Mouse (Mus musculus): ENCODE measurements around the gene Psenen. TPM values are rescaled to one million over a fixed set of nuclear protein-coding genes. Genes with fewer than 3 reads are reported as not detected.

The Psenen gene
- polyA plus RNA-seq, 1 experiment from 2014 or later = 119 TPM

- no peak for ATAC-seq (replicated peaks; ENCODE audit: low FRiP score, low TSS enrichment, low read depth)
- no peaks in the 10 kb centered on the region for H3K9me3 ChIP-seq (ENCODE audit: control insufficient read depth, low read length)
- no peak overlapping the region for H3K4me2 ChIP-seq (ENCODE audit: low read length)
- WGBS = 69% methylated on average over 4 of the region's 4 CpGs
- peaks cover 14% of the 10 kb centered on the region for H3K4me1 ChIP-seq (replicated peaks; ENCODE audit: control insufficient read depth, insufficient read depth, low read length)
- H3K27ac ChIP-seq (ENCODE audit: low read depth) = no peak overlapping the region
- no peak overlapping the region for H3K4me3 ChIP-seq (ENCODE audit: low read depth, low read length)
- H3K36me3 ChIP-seq (ENCODE audit: control insufficient read depth, insufficient read depth, low read length) = peaks cover 2% of the 10 kb centered on the region
- no peaks in the 10 kb centered on the region for H3K27me3 ChIP-seq (replicated peaks; ENCODE audit: control insufficient read depth, insufficient read depth, low read length)
- no peak for DNase-seq (ENCODE audit: low spot score)
- no peak overlapping the region for H3K9ac ChIP-seq (ENCODE audit: low read length)
Observed at GRCm38 (mm10) chr7:30591605-30591951, 28.2 kb upstream of the Psenen start.

- Histone ChIP-seq H3K4me2 (ENCODE audit: low read length) (peak overlapping the region; percentile 67; the same call in 1 of the 2 replicates), H3K9ac (ENCODE audit: low read length) (no peak overlapping the region), H3K9me3 (ENCODE audit: control insufficient read depth, low read length) (no peaks in the 10 kb centered on the region), H3K4me1 (replicated peaks; ENCODE audit: control insufficient read depth, insufficient read depth, low read length) (peaks cover 14% of the 10 kb centered on the region), H3K36me3 (ENCODE audit: control insufficient read depth, insufficient read depth, low read length) (peaks cover 8% of the 10 kb centered on the region), H3K27ac (ENCODE audit: low read depth) (no peak overlapping the region), H3K27me3 (replicated peaks; ENCODE audit: control insufficient read depth, insufficient read depth, low read length) (no peaks in the 10 kb centered on the region), H3K4me3 (ENCODE audit: low read depth, low read length) (no peak overlapping the region)
- ATAC-seq (replicated peaks; ENCODE audit: low FRiP score, low TSS enrichment, low read depth) = no peak
- no peak for DNase-seq (ENCODE audit: low spot score)
- WGBS = 89% methylated on average over 9 of the region's 9 CpGs
Observed at GRCm38 (mm10) chr7:30590927-30591604, 27.6 kb upstream of the Psenen start.

DNA sequence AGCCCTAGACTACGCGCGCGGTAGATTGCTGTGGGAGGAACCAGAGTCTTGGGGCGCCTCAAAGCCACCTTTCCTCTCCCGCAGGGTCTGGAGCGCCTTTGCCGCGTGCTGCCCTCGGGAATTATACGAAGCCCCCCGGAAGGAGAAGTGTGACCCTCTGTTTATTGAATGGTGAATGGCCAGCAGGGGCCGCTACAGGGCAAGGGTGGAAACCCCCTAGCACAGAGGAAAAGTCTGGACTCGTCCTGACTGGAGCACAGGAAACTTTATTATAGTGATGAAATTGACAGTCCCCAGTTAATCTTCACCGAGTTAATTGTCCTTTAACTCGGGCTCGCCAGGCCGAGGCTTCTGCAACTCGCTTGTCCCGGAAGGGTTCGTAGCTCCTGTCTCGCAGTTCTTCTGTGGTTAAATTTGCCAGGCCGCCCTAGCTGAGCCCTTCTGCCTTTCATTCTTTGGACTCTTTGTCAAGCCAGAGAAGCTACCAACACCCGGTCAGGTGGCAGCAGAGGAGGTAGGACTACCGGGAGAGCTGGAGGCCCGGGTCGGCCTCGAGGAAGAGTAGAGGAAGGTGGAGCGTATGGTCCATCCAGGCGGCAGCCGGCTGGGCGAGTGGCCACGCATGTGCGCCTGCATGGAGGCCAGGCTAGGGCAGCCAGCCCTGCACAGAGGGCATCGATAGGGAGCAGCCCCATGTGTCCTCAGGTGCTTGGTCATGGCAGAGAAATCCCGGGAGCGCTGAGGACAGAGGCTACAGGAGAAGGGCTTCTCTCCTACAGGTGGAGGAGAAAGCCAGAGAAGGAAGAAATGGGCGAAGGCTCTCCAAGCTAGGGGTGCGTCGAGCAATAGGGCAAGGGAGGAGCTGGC is 26.2 kb upstream of the Psenen start:
- no peak for DNase-seq (ENCODE audit: low spot score)
- H3K9ac ChIP-seq (ENCODE audit: low read length) = peak overlapping the region; percentile 49
- no peaks in the 10 kb centered on the region for H3K27me3 ChIP-seq (replicated peaks; ENCODE audit: control insufficient read depth, insufficient read depth, low read length)
- H3K36me3 ChIP-seq (ENCODE audit: control insufficient read depth, insufficient read depth, low read length) = peaks cover 22% of the 10 kb centered on the region
- WGBS = 24% methylated on average over 40 of the region's 40 CpGs
- H3K27ac ChIP-seq (ENCODE audit: low read depth) = peak overlapping the region; percentile 83
- H3K4me3 ChIP-seq (ENCODE audit: low read depth, low read length) = peak overlapping the region; percentile 60
- peak overlapping the region; percentile 67 for H3K4me2 ChIP-seq (ENCODE audit: low read length)
- H3K4me1 ChIP-seq (replicated peaks; ENCODE audit: control insufficient read depth, insufficient read depth, low read length) = peaks cover 14% of the 10 kb centered on the region
- peak; percentile 79 for ATAC-seq (replicated peaks; ENCODE audit: low FRiP score, low TSS enrichment, low read depth)
- no peaks in the 10 kb centered on the region for H3K9me3 ChIP-seq (ENCODE audit: control insufficient read depth, low read length)

GRCm38 (mm10) chr7:30588676-30589434 is 25.4 kb upstream of the Psenen start, which contains the start of gene Kmt2b:
Kmt2b (minus strand) TSS chr7:30588726.
- under 1% methylated on average over 59 of the region's 68 CpGs for WGBS

DNA sequence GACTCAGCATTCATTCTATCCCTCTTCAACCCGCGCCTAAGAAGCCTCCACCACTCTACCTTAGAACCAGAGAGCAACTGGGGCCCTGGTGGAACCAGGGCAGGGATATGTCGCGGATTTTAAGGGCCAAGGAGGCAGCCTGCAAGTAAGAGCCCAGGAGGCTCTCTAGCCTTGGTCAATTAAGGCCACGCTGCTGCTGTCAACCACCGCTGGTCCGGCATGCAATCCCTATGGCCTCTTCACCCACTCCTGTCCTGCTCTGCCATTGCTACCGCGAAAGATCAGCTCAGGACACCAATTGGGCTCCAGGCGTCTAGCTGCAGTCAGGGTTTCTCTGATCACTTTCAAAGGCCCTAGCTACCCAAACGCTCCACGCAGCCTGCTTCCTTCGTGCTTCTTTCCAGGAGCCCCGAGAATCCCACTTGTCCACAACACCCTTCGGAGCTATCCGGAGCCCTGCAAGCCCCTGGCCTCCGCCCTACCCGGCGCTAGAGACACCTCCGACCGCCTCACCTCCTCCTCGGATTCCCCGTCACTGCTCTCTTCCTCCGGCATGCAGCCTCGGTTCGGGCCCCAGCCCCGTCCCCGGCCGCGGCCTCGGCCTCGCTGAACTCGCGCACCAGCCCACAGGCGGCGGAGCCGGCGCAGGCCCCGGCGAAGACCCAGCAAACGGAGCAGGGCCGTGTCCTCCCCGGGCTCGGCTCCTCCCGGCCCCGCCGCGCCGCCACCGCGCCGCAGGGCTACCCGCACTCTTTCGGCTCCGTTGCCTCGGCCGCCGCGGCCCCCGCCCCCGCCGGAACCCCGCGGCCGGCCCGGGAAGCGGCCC is 24.6 kb upstream of the Psenen start:
- H3K9ac ChIP-seq (ENCODE audit: low read length) = peak overlapping the region; percentile 95
- peaks cover 38% of the 10 kb centered on the region for H3K36me3 ChIP-seq (ENCODE audit: control insufficient read depth, insufficient read depth, low read length)
- no peaks in the 10 kb centered on the region for H3K27me3 ChIP-seq (replicated peaks; ENCODE audit: control insufficient read depth, insufficient read depth, low read length)
- H3K4me1 ChIP-seq (replicated peaks; ENCODE audit: control insufficient read depth, insufficient read depth, low read length) = peaks cover 14% of the 10 kb centered on the region
- WGBS = under 1% methylated on average over 56 of the region's 67 CpGs
- peak; percentile 33; the same call in 1 of the 2 replicates for ATAC-seq (replicated peaks; ENCODE audit: low FRiP score, low TSS enrichment, low read depth)
- H3K27ac ChIP-seq (ENCODE audit: low read depth) = peak overlapping the region; percentile 83
- peak overlapping the region; percentile 88 for H3K4me2 ChIP-seq (ENCODE audit: low read length)
- no peaks in the 10 kb centered on the region for H3K9me3 ChIP-seq (ENCODE audit: control insufficient read depth, low read length)
- peak overlapping the region; percentile 60 for H3K4me3 ChIP-seq (ENCODE audit: low read depth, low read length)
- peak; percentile 83 for DNase-seq (ENCODE audit: low spot score)

More at GRCm38 (mm10) chr7:30588676-30589434, 25.4 kb upstream of the Psenen start, which contains the start of gene Kmt2b:
- ATAC-seq (replicated peaks; ENCODE audit: low FRiP score, low TSS enrichment, low read depth) (peak; percentile 95), DNase-seq (ENCODE audit: low spot score) (peak; percentile 97)
- peaks cover 30% of the 10 kb centered on the region for H3K36me3 ChIP-seq (ENCODE audit: control insufficient read depth, insufficient read depth, low read length)
- H3K9ac ChIP-seq (ENCODE audit: low read length) = peak within 1 kb of the TSS; percentile 95
- peaks cover 14% of the 10 kb centered on the region for H3K4me1 ChIP-seq (replicated peaks; ENCODE audit: control insufficient read depth, insufficient read depth, low read length)
- H3K27me3 ChIP-seq (replicated peaks; ENCODE audit: control insufficient read depth, insufficient read depth, low read length) = no peaks in the 10 kb centered on the region
- no peaks in the 10 kb centered on the region for H3K9me3 ChIP-seq (ENCODE audit: control insufficient read depth, low read length)
- H3K4me2 ChIP-seq (ENCODE audit: low read length) = peak within 1 kb of the TSS; percentile 88
- H3K4me3 ChIP-seq (ENCODE audit: low read depth, low read length) = peak within 1 kb of the TSS; percentile 60
- peak within 1 kb of the TSS; percentile 83 for H3K27ac ChIP-seq (ENCODE audit: low read depth)

DNA sequence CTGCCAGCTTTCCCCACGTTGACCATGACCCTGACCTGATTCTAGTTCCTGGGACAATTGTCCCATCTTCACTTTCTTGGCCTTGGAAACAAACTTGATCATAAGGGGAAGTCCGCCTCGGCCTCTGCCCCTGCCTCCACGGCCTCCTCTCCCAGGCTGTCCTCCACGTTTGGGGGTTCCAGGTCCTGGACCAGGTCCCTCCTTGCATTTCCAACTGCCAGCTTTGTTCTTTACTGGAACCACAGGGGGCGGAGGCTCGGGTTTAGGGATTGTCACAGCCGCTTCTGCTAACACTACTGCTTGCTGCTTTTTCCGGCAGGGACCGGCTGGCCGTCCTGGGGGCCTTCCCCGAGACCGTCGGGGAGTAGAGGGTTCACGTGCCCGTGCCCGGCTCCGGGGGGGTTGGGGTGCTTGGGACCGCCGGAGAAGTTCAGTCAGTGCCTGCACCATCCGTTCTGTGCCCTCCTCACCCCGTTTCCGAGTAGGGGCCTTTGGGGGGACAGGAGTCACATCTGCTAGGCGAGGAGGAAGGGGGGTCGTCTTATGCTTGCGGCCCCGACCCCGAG is 23.1 kb upstream of the Psenen start:
- H3K27ac ChIP-seq (ENCODE audit: low read depth) = no peak overlapping the region
- no peak overlapping the region for H3K4me3 ChIP-seq (ENCODE audit: low read depth, low read length)
- WGBS = 91% methylated on average over 28 of the region's 28 CpGs
- H3K4me2 ChIP-seq (ENCODE audit: low read length) = no peak overlapping the region
- peaks cover 53% of the 10 kb centered on the region for H3K36me3 ChIP-seq (ENCODE audit: control insufficient read depth, insufficient read depth, low read length)
- ATAC-seq (replicated peaks; ENCODE audit: low FRiP score, low TSS enrichment, low read depth) (no peak), DNase-seq (ENCODE audit: low spot score) (no peak)
- H3K9ac ChIP-seq (ENCODE audit: low read length) = no peak overlapping the region
- H3K4me1 ChIP-seq (replicated peaks; ENCODE audit: control insufficient read depth, insufficient read depth, low read length) = peaks cover 14% of the 10 kb centered on the region
- no peaks in the 10 kb centered on the region for H3K9me3 ChIP-seq (ENCODE audit: control insufficient read depth, low read length)
- H3K27me3 ChIP-seq (replicated peaks; ENCODE audit: control insufficient read depth, insufficient read depth, low read length) = no peaks in the 10 kb centered on the region

DNA sequence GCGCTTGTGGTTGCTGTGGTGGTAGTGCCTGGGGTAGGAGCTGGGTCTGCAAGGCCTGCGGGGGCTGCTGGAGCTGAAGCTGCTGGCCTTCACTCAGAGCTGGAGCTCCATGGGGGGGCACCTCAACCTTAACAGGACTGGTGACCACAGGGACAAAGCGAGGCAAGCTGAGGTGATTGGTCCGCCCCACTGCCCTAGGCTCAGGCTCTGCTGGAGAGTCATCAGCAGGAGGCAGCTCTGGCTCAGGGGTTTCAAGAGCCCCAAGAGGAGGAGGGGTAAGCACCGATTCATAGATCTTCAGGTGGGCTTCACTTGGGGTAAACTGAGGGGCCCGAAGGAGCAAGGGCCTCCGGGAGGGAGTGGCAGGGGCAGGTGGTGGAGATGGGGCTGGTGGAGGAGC is 21.7 kb upstream of the Psenen start:
- Histone ChIP-seq H3K4me3 (ENCODE audit: low read depth, low read length) (no peak overlapping the region), H3K27me3 (replicated peaks; ENCODE audit: control insufficient read depth, insufficient read depth, low read length) (no peaks in the 10 kb centered on the region), H3K9ac (ENCODE audit: low read length) (no peak overlapping the region), H3K4me1 (replicated peaks; ENCODE audit: control insufficient read depth, insufficient read depth, low read length) (peaks cover 14% of the 10 kb centered on the region), H3K4me2 (ENCODE audit: low read length) (no peak overlapping the region), H3K27ac (ENCODE audit: low read depth) (no peak overlapping the region), H3K36me3 (ENCODE audit: control insufficient read depth, insufficient read depth, low read length) (peaks cover 67% of the 10 kb centered on the region), H3K9me3 (ENCODE audit: control insufficient read depth, low read length) (no peaks in the 10 kb centered on the region)
- 92% methylated on average over 7 of the region's 7 CpGs for WGBS
- DNase-seq (ENCODE audit: low spot score) (no peak), ATAC-seq (replicated peaks; ENCODE audit: low FRiP score, low TSS enrichment, low read depth) (no peak)

Measured in intestine, embryonic 14.5 days (tissue).